Mouse (Mus musculus) embryo, embryonic 10 days (tissue): ENCODE results near the gene Hagh.
A peak's percentile ranks its signal among the peaks of the same experiment; 100 is the strongest.

Source experiments
- DNase-seq: peaks from one replicate; pipeline ENCODE4 v3.0.0-alpha.2; 2015; ENCODE audit warnings: low spot score

Hagh gene

DNA sequence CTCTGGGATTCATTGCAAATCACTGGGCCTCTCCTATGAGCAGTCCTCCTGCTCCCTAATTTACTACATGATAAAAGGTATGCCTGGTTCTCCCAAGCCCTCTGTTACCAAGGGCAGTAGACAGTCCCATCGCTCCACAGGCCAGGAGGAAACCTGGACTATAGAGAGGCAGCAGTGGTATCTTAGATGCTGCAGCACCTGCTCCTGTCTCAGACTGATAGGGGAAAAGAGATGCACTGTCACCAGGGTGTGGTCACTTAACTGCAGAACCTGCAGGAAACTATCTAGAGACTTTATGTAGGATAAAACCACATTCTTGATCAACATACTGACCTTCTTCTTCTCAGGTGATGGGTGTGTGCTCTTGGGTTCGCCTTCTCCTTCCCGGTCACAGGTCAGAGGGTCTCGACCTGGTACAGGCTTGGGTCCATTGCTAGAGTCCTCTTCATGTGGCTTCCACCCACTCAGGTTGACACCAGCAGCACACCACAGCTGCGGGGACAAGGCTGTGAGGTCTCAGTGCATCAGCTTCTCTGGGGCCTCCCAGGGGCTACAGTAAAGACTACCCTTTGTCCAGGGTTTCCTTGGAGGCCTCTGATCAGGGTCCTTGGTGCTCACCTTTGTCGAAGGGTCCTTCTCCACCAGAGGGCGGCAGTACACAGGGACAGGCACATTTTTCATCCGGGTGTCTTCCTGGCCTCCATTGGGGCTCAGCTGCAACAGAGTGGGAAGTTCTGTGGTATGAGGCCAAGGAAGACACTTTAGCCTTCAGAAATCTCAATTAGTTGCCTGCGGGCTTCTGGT is 62.9 kb downstream of the Hagh start:
- DNase-seq, result peak; percentile 41

DNA sequence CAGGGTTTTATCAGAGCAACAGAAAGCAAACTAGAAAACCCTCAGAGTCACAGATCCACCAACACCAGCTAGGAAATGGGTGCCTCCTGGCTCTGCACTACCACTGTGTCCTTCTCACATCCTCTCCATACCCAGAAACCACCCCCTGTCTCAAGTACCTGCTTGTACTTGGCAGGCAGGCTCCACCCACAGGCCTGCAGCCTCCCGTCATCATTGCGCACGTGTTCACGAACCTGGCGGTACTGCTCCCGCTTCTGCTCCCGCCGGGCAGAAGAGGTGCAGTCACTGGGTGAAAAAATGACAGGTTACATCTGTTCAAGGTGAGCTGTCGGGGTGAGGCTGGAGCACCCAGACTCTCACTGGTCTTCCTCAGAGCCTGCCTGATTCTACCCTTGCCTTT is 63.8 kb downstream of the Hagh start:
- no peak for DNase-seq

DNA sequence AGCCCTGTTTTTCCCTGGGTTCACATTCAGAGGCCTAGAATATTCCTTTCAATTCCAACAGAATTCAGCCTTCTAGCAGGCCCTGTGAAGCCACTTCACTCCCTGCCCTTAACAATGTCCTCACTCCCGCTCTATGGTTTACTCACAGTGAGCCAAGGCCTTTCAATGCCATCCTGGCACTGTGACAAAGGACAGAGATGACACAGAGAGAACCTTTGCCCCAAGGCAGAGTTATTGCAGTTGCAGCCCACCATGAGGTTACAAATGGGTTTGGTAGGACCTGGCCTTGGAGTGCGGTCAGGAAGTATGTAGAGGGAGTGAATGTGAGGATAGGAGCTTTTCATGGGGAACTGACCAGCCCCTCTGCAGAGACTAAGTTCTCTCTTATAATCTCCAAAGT is 67.6 kb downstream of the Hagh start:
- no peak for DNase-seq

DNA sequence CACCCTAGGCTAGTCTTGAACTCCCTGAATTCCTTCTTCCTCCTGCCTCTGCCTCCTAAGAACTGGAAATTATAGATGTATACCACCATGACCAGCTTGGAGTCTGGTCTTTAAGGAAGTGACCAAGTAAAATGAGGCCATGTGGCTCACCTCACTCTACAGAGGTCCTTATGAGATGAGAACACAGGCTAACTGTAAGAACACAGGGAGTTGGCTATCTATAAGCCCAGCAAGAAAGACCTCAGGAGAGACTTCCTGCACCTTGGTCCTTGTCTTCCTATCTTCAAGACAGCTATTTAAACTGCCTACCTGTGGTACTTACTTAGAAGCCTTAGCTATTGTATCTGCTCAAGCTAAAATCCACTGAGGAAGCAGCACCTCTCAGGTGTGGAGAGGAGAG is 74.0 kb downstream of the Hagh start:
- no peak for DNase-seq
